Mouse (Mus musculus) heart, postnatal 4 days (tissue): ENCODE measurements around the gene Wdr70. TPM values are rescaled to one million over a fixed set of nuclear protein-coding genes. Genes with fewer than 3 reads are reported as not detected.

Experiments used
- DNase-seq: peaks from one replicate; pipeline ENCODE4 v3.0.0; 2021
- total RNA-seq, 2 experiments: library from RNA; stranded (reverse); gene quantifications; 2 replicates each; pipeline ENCODE4 v1.2.3; 2021

Gene Wdr70
- total RNA-seq, 2 experiments from 2014 or later: 22.6 to 22.9 TPM

DNA sequence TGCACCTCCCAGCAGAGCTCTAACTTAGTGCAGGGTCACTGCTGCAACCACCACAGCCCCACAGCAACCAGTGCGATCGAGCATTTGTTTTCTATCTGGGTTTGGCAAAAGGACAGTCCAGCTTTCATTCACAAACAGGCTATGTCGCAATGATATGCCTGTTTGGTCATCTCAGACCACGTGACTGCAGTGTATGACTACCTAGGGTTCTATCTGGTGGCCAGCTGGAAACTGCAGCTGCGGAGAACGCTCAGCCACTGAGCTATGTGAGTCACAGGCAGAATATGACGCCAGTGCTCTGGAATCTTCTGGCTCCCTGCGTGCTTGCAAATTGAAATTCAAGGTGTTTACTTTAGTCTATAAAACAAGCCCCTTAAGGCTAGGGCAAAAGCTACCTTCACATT is 167.4 kb downstream of the Wdr70 start:
- DNase-seq: peak; percentile 69

DNA sequence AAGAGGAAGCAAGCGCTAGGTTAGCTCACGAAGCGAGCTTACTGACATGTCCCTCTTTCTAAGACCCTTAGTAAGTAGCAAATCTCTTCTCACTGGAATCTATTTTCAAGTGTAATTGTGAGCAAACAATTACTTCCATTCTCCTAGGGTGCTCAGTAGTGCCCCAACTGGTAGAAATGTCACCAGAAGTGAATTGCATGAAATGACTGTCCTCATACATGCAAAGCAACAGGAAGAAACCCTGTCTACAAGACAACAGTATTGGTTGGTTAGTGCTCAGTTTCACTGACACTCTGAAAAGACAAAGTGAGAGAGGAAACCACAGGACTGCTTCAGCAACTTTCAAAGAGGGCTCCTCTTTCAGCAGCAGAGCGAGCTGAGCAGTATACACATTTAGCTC is 173.6 kb downstream of the Wdr70 start:
- DNase-seq: peak; percentile 24

DNA sequence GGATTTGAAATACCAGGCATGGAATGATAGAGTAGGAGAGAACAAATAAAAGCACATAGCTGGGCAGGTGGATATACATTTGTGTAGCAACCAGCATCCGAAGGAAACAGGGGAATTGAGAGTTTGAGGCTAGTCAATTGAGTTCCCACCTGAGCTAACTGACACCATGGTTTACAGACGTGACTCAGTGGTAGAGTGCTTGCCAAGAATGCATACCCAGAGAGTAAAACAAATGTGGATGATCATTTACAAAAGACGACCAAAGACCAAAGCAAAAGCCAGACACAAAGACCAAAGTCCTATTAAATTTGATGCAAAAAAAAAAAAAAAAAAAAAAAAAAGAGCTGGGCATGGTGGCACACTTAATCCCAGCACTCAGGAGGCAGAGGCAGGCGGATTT is 175.7 kb downstream of the Wdr70 start:
- no peak for DNase-seq

DNA sequence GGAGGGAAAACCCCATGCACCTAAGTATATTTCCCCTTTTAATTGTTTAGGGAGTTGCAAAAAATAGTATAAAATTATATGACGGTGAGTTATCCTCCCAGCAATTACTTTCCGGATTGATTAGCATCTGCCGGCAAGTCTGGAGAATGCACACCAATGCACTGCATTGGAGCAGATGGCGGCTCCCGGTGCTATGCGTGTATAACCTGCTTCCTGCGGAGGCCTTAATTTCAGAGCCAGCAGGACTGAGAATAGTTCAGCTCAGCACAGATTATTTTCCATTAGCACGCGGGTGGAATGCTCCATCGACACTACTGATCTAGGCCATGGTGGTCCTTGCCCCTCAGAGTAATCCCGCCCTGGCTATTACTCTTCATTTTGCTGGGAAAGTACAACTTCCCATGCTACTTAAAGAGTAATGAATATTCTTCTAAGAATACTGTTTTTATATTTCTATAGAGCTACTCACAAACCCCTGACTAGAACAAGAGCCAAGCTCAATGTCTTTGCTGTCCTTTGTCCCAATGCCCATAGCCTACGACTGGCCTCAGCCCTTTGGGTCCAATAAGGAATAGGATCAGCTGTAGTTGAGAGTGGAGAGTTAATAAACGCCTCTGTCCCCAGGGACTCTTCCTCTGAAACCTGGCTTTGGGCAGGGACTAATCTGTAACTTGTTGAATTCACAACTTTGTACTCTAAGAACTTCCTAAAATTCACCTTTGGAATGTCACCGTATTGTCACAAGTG is 176.5 kb downstream of the Wdr70 start:
- DNase-seq: no peak

DNA sequence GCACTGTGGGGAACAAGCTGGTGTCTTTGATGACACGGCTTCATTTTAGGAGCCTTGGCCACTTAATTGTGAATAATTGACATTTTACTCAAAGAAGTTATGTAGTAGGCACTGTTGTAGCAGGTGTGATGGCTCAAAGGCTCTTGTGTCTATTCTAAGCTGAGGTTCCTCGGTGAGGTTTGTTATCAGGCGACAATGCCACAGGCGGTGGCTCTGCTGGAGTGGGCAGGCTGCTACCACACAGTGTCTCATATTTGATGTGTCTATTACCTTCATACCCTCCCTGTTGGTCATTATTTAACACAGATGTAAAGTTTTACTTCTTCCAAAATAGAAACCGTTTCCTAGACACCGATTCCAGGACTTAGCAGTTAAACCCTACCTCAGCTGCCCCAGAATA is 177.9 kb downstream of the Wdr70 start:
- no peak for DNase-seq

DNA sequence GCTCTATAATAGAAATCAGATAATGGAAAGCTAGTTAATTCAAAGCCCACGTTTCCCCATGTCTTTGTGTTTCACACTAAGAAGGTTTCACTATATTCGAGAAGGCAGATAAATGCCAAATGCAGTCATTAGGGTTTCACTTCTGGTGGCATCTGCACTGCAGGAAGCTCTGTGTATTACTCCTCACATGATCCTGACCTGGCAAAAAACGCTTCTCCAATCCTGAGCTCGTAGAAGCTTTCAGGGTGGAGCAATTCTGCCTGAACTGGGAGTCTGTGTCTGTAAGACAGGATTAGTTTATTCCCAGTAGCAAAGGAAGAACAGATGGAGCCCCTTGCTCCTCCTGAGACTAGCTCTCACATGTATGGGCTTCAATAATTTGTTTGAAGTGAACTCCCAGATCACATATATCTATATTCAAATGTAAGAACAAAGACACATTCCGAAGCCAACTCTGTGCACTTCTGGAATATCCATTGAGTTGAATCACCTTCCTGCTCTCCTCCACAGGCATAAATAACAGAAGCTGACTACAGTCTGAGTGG is 192.4 kb downstream of the Wdr70 start:
- DNase-seq: no peak

DNA sequence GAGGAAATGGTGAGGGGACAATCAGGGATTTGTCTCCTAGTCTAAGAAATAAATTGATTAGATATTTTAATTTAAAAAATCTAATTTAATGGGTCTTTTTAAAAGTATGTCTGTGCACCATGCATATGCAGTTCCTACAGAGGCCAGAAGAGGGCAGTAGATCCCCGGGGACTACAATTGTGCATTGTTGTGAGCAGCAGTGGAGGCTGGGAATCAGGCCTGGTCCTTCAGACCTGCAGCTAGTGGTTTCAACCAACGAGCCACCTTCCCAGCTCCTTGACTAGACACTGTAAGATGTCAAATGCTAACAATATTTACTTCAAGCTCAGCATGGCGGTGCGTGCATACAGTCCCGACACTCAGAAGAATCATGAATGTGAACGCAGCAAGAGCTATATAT is 199.7 kb downstream of the Wdr70 start:
- peak; percentile 9 for DNase-seq

DNA sequence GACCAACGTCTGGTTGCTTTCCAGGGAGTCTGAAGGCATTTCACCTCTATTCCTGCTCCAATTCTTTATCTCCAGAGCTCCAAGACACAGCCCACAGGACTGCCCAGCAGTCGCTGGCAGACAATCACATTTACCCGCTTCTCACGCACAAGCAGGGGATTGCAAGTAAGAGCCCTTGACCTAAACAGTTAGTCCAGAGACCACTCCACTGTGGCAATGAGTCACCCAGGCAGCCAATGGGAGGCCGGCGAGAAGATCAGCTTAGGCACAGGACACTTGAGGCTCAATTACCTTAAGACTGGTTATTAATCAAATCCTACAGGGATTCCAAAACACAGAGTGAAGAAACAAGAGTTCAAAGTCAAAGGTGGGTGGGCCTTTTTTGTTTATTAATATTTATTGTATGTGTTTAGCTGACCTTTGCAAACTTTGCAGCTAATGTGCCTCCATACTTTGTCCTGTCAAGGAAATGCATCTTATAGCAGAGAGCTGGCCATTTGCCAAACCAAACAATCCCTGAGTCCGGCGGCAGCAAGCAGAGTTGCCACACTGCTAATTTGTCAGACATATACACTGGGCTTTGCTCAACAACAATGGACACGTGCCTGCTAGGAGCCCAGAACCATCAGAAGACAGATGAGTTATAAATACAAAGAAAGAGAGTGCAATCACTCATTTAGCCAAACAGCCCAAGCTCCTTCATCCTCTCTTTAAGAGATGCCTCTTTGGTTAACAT is 207.3 kb downstream of the Wdr70 start:
- peak; percentile 11 for DNase-seq

DNA sequence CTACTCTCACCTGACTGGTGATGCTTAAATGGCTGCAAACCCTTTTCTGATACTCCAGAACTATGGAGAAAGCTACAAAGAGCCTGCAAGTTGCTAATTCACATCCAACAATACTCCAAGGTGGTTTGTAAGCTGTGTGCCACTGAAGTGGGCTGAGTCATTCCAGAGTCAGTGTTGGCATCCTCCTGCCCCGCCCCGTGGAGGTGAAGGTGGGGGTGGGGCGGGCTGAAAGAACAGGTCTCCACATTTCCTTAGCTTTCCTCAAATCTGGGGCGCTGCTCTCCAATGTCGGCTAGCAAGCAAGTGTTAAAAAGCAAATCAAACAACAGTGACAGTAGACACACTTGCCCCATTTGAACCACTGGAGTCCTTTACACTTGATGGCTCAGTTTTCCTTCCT is 208.7 kb downstream of the Wdr70 start:
- DNase-seq: no peak

DNA sequence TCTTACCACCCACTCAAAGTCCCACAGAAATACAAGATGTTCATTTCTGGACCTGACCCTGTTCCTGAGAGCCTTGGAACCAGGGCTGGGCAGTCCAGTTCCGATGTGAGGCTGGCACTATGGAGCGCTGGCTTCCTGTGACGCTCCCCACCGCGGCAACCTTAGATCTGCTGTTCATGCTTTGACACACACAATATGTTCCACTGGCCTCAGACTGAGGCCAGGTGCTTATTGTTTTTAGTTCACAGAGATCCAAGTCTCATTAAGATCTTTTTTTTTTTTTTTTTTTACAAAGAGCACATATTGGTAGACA is 209.7 kb downstream of the Wdr70 start:
- no peak for DNase-seq

DNA sequence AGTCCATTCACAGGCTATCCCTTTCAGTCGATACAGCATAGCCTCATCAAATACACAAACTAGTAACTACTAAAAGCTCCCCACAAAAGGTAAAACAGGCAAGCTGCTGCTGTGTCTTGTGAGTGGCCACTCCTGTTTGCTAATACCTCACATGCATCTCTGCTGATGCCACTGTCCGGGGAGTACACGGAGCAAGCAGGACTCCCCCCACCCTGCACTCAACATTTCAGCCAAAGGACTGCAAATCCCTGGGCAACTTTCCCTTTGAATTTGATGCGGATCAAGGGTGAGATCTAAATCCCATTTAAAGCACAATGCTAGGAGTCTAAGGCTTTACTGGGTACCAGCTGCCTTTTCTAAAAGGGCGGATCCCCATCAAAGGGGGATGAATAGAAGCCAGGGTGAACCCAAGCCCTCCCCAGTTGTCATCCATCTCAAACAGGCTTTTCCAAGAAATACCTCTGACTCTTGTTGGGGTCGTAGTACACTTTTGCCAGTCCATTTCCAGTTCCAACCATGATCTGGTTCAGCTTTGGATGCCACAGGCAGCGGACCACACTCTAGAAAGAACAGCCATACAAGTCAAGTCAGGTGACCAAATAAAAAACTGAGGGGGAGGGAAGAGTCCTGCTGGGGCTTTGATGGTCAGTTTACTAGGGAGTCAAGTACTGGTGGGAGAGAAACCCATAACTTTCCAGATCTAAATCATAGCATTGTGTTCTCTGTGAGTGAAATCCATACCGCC is 210.2 kb downstream of the Wdr70 start:
- DNase-seq: no peak

DNA sequence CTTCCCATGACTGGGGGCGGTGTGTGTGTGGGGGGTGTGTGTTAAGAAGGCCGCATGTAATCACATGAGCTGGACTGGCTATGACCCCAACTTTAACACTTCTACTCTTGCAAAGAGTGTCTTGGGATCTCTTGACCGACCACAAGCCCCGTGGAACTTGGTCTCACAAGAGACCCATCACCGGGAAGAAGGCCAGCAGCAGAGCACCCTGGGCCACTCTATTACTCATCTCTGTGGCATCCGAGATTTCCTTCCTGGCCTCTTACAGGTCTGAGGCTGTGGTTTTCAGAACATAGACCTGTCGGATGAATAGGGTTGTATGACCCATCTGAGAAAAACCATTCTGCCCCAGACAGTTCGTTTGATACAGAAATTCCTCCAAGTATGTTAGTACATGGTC is 212.4 kb downstream of the Wdr70 start:
- no peak for DNase-seq

DNA sequence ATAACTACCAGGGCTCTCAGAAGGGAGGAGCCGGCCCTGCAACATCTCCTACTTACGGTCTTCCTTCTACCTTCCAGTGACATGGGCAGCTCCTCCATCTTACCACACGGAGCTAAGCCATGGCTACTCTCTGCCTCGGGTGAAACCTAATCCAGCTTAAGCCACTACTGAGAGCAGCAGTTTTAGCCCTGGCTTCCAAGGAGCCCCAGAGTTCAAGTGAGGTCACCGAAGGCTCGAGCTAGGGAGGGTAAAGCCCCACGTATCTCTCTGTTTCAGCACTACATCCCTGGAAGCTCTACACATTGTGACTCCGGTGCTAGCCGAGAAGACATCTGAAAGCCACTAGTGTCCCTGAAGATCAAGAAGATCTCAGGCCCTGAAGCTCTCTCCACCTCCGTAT is 213.9 kb downstream of the Wdr70 start:
- DNase-seq: no peak

DNA sequence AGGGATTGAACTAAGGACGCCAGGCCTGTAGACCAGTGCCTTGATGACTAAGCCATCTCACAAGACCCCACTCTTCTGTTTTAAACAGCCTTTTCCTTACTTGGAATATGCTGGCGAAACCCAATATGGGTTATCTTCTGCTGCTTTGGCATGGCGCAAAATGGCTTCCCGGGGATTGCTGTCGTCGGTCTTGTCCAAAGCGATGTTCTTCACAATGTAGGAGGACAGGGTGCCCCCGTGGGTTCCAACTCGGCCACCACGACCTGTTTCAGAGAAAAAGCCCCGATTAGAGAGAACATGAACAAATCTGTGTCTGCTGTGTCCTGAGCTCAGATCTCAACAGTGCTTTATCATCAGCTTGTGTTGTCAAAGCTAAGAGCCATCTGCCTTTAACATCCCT is 214.8 kb downstream of the Wdr70 start:
- no peak for DNase-seq

DNA sequence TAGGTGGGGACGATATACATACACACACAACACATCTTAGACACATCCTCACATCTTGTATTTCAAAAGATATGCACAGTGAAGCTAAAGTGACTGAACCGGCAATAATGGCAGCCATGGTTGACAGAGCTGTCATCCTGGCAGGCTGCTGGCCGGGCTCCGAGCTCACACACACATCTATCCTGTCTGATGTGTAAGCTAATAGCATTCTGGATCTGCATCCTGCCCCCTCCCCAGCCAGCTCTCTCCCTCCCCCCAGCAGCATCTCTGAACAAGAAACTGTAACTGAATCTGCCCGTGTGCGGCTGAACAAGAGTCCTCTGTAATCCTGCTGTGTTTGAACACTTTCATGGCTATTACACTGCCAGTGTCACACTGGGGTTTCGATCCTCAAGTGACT is 219.1 kb downstream of the Wdr70 start:
- no peak for DNase-seq

DNA sequence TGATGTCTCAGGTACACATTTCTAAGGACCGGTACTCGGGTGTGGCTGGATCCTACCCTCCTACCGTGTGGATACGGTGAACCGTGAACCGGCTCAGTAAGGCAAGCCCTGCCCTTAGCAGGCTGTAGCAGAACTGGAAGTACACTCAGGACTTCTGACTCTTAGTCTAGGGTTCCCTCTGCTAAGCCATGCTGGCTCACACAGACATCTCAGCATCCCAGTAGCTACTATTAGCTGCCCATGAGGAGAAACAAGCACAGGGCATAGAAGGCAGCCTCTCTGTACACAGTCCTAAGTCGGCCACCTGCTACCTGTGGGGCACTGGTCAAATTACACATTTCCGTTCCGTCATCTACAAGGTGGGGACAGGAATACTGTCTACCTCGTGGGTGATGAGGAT is 220.1 kb downstream of the Wdr70 start:
- DNase-seq: no peak

DNA sequence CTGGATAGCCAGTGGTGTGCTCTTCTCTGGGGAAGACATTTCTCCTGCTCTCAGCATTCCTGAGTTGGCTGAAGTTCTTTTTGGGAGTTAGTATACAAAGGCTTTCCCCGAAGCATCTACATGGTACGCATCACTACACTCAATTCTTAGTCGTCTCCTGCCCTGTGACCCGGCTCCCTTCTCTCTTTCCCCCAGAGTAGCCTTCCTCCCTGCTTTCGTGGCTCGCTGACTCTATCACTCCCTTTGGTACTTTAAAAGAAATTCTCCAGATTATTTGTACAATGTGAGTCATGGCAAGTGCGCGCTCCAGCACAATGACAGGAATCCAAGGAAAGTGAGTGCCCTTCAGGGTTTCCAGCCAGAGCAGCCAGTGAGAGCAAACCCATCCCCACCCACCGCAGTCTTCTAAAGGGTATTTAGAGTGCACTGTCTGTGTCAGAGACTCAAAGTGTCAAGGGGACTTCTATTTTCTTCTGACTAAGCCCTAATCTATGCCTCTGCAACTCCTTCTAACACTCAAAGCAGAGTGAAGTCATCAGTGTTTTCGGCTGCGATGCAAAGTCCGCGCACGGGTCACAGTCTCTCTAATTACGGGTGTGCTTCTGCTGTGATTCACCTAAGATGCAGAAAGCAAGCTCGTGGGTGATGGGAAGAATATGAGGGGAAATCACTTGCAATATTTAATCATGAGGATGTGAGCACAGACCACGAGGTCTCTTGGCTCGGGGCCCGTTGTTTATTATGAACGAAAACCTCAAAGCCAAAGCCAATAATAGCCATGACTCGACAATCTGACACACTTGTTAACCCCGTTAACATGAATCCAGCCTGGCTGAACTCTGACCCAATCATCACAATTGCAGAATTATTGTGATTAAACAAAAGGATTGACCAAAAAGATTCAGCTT is 221.2 kb downstream of the Wdr70 start:
- peak; percentile 20 for DNase-seq

DNA sequence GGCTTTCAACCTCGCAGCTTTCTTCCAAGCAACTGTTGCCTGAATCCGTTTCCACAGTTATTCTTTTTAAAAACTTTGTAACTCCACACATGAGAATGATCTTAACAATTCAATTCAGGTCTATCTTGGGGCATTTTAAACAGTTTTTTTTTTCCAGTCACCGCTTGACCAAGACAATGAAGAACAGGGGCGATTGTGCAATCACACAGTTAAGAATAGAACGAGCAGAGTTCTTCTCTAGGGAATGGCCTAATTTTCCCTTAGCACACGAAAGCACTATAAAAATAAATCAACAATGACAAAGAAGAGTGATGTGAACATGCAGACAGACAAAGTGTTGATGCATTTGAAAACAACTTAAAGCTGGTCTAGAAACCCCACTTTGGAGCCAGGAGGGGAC is 223.1 kb downstream of the Wdr70 start:
- DNase-seq: no peak

DNA sequence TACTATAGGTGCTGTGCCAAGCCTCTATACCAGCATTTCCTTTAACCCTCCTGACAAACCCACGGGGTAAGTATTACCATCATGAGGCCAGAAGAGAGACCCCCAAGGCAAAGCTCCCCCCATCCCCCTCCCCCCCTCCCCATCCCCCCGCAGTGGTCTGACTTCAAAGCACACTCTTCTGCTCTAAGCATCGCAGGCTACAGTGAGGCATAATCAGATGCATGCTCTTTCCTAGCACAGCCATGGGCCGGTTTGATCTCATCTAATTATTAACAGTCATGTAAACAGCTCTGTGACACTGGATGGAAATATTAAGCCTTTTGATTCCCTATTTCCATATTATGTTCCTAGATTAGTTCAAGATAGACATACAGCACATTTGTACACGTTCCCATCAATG is 226.5 kb downstream of the Wdr70 start:
- DNase-seq: no peak

DNA sequence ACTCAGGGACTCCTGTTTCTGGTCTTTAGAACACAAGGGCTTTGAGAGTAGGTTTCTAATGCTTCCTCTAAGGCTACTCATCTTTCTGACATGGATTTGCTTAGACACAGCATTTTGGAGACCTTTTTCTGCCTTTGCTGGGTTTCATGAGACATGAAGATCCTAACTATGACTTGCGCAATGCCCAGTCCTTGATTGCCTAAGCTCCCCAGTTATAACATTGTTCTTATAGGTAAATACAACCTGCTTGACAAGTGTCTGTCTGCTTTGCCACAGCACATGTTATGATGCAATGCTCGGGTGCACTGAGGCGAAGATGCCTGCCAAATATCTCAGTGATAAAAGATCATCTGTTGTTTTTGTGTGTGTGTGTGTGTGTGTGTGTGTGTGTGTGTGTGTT is 233.7 kb downstream of the Wdr70 start:
- DNase-seq: no peak

DNA sequence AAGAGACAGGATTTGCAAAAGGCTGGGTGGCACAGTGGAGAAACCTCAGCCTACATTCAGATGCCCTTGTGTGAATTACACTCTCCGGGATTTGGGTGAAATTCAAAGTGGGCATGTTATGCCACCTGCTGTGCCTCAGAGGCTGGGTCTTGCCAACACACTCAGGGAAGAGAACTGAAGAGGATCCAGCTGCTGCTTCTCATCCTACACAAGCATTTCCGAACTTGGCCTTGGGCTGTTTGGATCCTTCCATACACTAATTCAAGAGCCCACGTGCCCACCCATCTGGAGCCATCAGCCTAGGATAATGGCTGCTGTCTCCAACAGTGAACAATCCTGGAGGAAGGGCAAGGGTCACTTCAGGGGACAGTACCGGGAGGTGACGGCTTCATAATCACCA is 235.7 kb downstream of the Wdr70 start:
- no peak for DNase-seq

DNA sequence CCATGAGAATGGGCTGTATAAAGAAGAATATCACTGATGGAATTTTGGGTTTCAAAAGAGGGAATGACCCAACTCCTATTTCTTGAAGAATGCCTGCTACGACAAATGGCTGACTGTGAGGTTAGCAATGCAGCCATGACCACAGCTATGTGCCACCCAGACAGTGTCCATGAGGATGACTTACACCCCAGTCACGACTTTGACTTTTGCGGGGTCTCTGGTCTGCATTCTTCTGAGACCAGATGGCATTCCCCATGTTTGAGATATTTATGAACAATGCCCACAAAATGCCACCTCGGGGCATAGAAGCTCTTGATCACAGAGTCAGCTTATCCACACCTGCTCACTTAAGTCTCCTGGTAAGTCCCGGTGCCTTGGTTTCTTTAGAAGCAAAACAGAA is 236.1 kb downstream of the Wdr70 start:
- no peak for DNase-seq
